Mouse (Mus musculus) stomach, postnatal 0 days (tissue): Measurements from ENCODE around the gene Armt1. TPM values are rescaled to one million over a fixed set of nuclear protein-coding genes. Genes with fewer than 3 reads are reported as not detected.

Source experiments
- ATAC-seq: fragments of 200-750 bp; cut with Nextera tagmentation; 2 replicates; pipeline ENCODE4 v1.8.0; 2017; ENCODE audit not compliant: low FRiP score, low TSS enrichment
- DNase-seq: peaks from one replicate; pipeline ENCODE4 v3.0.0-alpha.2; 2016; ENCODE audit warnings: low spot score
- H3K27ac ChIP-seq: fragments of 300-500 bp; sonication (generic); replicated peaks from 2 replicates; pipeline ENCODE4 v1.5.1; 2014; ENCODE audit warnings: mild to moderate bottlenecking, control low read depth
- H3K27me3 ChIP-seq: fragments of 300-500 bp; sonication (generic); 2 replicates; pipeline ENCODE4 v1.6.1; 2014; ENCODE audit warnings: low read length; ENCODE audit not compliant: control insufficient read depth, insufficient read depth
- H3K36me3 ChIP-seq: fragments of 300-500 bp; sonication (generic); 2 replicates; pipeline ENCODE4 v1.6.1; 2014; ENCODE audit warnings: low read length, mixed read lengths; ENCODE audit not compliant: control insufficient read depth, insufficient read depth
- H3K4me1 ChIP-seq: fragments of 300-500 bp; sonication (generic); replicated peaks from 2 replicates; pipeline ENCODE4 v1.6.1; 2014; ENCODE audit warnings: antibody characterized with exemption; ENCODE audit not compliant: control insufficient read depth, insufficient read depth
- H3K4me2 ChIP-seq: fragments of 300-500 bp; sonication (generic); replicated peaks from 2 replicates; pipeline ENCODE4 v1.6.1; 2014; ENCODE audit warnings: low read depth, mild to moderate bottlenecking, control low read depth, moderate library complexity
- H3K4me3 ChIP-seq: fragments of 300-500 bp; sonication (generic); 2 replicates; pipeline ENCODE4 v1.5.1; 2014; ENCODE audit warnings: low read depth, low read length, control low read depth
- H3K9ac ChIP-seq: fragments of 300-500 bp; sonication (generic); 2 replicates; pipeline ENCODE4 v1.6.1; 2014; ENCODE audit warnings: mild to moderate bottlenecking, low read length, control low read depth, mixed read lengths
- H3K9me3 ChIP-seq: fragments of 300-500 bp; sonication (generic); 2 replicates; pipeline ENCODE4 v1.6.1; 2016; ENCODE audit warnings: low read length; ENCODE audit not compliant: control insufficient read depth
- CTCF ChIP-seq: IDR thresholded peaks from 2 replicates; pipeline ENCODE4 v1.5.1; 2016; ENCODE audit warnings: antibody characterized with exemption, low read depth, mild to moderate bottlenecking, moderate library complexity
- EP300 ChIP-seq: optimal IDR thresholded peaks from 2 replicates; pipeline ENCODE3; 2016; ENCODE audit warnings: antibody characterized with exemption
- WGBS: fragments of 180-500 bp; shearing (Covaris S2); extraction: QIAGEN DNeasy Blood & Tissue Kit; methylation state at CpG from one replicate; pipeline ENCODE4 v1.1.7; 2014; 5-methylcytosine and 5-hydroxymethylcytosine counted together
- polyA plus RNA-seq: library from polyadenylated mRNA; unstranded; fragments of >200 nt; fragmentation: Nextera tagmentation; extraction: Ambion mirVana; gene quantifications from 2 replicates; pipeline ENCODE4 v1.2.1, GENCODE M21; 2015

The Armt1 gene
- polyA plus RNA-seq, 1 experiment from 2014 or later: 7.5 TPM

DNA sequence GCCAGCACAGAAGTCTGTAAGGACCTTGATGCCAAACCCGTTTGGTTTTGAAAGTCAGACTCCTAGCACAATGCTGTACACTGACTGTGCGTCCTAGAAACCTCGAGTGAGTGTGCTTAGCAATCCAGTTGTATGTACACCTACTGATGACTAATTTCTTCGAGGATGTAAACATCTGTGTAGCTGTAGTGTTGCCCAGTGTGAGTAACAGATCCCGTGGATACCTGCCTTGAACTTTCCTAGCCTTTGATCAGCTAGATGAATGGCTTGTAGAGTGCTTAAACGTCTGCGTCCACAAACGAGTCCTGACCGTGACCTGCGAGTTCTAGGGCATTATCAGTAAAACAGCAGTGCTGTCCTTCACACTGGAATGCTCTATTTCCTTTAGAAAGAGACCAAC, 43.2 kb upstream of the Armt1 start:
- peak overlapping the region; percentile 99 for H3K9ac ChIP-seq
- H3K4me3 ChIP-seq: peak overlapping the region; percentile 97
- no peaks in the 10 kb centered on the region for H3K27me3 ChIP-seq
- H3K27ac ChIP-seq: peak overlapping the region; percentile 100
- no peaks in the 10 kb centered on the region for H3K9me3 ChIP-seq
- TF ChIP-seq CTCF (no peak), EP300 (no peak)
- no peak for DNase-seq
- H3K36me3 ChIP-seq: no peaks in the 10 kb centered on the region
- peaks cover 11% of the 10 kb centered on the region for H3K4me1 ChIP-seq
- peak; percentile 19; the same call in 1 of the 2 replicates for ATAC-seq
- WGBS: 7% methylated on average over 10 of the region's 10 CpGs
- H3K4me2 ChIP-seq: peak overlapping the region; percentile 88

DNA sequence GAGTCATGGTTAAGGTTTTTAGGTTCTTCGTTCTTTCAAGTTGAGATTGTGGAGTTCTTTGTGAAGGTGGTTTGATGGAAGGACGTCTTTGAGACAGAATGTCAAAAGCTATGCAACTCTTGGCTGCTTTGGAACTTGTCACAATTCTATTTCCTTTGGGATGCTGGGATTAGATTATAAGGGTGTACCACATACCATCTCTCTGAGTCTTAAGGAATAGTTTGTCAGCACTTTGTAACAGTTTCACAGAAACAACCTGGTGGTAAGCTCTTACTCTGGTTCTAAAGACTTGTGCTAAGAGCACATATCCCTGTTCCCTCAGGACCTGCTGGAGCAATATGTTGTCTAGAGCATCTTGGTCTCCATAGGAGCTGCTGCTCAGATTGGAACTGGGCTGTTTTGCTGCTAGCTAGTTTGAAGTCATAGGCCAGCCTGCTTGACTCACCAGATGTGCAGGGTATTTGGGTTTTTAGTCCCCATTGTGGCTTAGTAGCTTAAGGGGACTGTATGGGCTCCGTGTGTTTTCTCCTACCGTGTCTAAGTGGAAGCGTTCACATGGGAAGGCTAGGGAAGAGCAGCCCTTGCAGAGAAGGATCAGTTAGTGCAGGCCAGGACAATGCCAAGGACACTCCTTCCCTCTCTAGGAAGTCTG, 42.7 kb upstream of the Armt1 start:
- WGBS: 41% methylated on average over 5 of the region's 5 CpGs
- Histone ChIP-seq H3K9ac (peak overlapping the region; percentile 13; the same call in 1 of the 2 replicates), H3K27ac (peak overlapping the region; percentile 25; the same call in 1 of the 2 replicates), H3K4me2 (peak overlapping the region; percentile 88), H3K36me3 (no peaks in the 10 kb centered on the region), H3K4me3 (peak overlapping the region; percentile 97; the same call in 1 of the 2 replicates), H3K4me1 (peaks cover 11% of the 10 kb centered on the region), H3K9me3 (no peaks in the 10 kb centered on the region), H3K27me3 (no peaks in the 10 kb centered on the region)
- DNase-seq (no peak), ATAC-seq (no peak)
- TF ChIP-seq EP300: no peak
- TF ChIP-seq CTCF: no peak

DNA sequence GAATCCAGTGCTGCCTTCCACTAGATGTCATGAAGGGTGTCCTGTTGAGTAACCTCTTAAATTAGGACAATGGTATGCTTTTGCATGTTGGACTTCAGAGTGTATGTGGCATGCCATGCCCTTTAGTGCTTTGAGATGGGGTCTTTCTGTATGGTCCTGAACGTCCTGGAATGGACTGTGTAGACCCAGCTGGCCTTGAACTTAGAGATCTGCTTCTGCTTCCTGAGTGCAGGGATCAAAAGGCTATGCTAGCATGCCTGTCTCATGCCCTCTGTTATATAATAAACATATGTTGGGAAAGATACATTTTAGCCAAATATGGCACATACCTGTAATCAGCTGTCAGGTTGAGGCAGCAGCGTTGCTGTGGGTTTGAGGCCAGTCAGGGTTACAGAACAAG, 41.7 kb upstream of the Armt1 start:
- TF ChIP-seq CTCF: no peak
- TF ChIP-seq EP300: no peak
- peaks cover 11% of the 10 kb centered on the region for H3K4me1 ChIP-seq
- no peaks in the 10 kb centered on the region for H3K9me3 ChIP-seq
- no peaks in the 10 kb centered on the region for H3K27me3 ChIP-seq
- DNase-seq (no peak), ATAC-seq (no peak)
- H3K4me2 ChIP-seq: no peak overlapping the region
- no peak overlapping the region for H3K4me3 ChIP-seq
- WGBS: 42% methylated on average over 2 of the region's 2 CpGs
- H3K9ac ChIP-seq: no peak overlapping the region
- H3K27ac ChIP-seq: no peak overlapping the region
- H3K36me3 ChIP-seq: no peaks in the 10 kb centered on the region

DNA sequence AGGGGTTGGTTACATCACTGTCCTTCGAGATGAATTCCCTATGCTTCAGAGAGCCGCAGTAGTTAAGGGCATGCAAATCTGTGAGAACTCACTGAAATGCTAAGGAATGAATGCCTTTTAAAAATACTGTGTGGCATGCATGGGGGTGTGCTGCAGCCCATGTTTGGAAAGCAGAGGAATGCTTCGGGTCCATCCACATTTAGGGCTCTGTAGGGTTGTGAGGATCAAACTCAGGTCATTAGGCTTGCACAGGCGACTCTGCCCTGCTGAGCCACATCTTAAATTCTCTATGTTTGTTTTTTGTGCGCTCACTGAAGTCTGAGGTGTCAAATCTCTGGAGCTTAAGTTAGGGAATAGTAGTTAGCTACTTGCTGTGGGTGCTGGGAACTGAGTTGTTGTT, 41.2 kb upstream of the Armt1 start:
- H3K27me3 ChIP-seq: no peaks in the 10 kb centered on the region
- H3K27ac ChIP-seq: no peak overlapping the region
- no peak overlapping the region for H3K4me3 ChIP-seq
- DNase-seq (no peak), ATAC-seq (no peak)
- H3K9ac ChIP-seq: no peak overlapping the region
- no peaks in the 10 kb centered on the region for H3K9me3 ChIP-seq
- TF ChIP-seq CTCF (no peak), EP300 (no peak)
- H3K4me2 ChIP-seq: 0 out of 2 replicates have a peak overlapping the region, but pooled peaks have one; percentile 3
- H3K4me1 ChIP-seq: peaks cover 11% of the 10 kb centered on the region
- WGBS: 43% methylated on average over 5 of the region's 5 CpGs
- H3K36me3 ChIP-seq: no peaks in the 10 kb centered on the region

DNA sequence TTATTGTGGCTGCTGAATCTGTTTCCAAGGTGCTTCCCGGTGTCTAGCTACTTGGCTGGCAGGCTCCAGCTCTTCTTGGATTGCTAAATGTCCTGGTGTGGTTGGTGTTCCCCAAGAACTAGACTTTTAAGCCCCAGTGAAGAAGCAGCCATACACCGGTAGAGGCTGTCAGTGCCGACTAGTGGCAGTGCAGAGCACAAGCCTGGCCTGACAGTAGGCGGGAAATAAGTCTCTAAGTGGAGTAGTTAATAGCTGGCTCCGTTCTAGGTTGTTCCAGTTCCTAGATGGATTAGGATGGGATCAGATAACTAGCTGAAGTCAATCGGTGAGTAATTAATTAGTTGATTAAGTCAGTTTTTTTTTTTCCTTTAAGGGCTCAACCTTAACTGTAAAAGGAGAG, 40.4 kb upstream of the Armt1 start:
- no peaks in the 10 kb centered on the region for H3K27me3 ChIP-seq
- 26% methylated on average over 6 of the region's 6 CpGs for WGBS
- H3K4me3 ChIP-seq: no peak overlapping the region
- H3K4me1 ChIP-seq: peaks cover 11% of the 10 kb centered on the region
- DNase-seq (no peak), ATAC-seq (no peak)
- peak; percentile 76 for TF ChIP-seq CTCF
- TF ChIP-seq EP300: no peak
- H3K4me2 ChIP-seq: no peak overlapping the region
- H3K36me3 ChIP-seq: no peaks in the 10 kb centered on the region
- no peak overlapping the region for H3K9ac ChIP-seq
- H3K9me3 ChIP-seq: no peaks in the 10 kb centered on the region
- H3K27ac ChIP-seq: no peak overlapping the region

DNA sequence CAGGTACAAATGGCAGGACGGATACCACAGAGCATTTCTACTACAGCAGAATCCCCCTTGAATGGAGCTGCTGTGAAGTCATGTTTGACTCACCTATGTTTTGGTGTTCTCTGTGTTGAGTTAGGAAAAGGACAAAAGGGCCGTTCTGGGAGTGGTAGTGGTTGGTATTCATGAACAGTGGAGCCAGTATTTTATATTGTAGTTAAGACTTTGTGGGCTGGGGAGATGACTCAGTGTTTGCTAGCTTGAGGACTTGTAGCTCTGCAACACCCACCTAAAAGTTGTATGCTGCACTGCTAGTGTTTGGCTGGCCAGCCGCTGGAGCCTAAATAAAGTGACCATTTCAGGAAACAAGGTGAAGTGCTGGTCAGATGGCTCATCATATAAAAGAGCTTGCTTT, 36.9 kb upstream of the Armt1 start:
- ATAC-seq (peak; percentile 64), DNase-seq (no peak)
- Histone ChIP-seq H3K4me2 (no peak overlapping the region), H3K27ac (0 out of 2 replicates have a peak overlapping the region, but pooled peaks have one; percentile 24), H3K36me3 (no peaks in the 10 kb centered on the region), H3K9me3 (no peaks in the 10 kb centered on the region), H3K4me3 (no peak overlapping the region), H3K9ac (no peak overlapping the region), H3K27me3 (no peaks in the 10 kb centered on the region), H3K4me1 (peaks cover 6% of the 10 kb centered on the region)
- 59% methylated on average over 3 of the region's 3 CpGs for WGBS
- TF ChIP-seq CTCF (no peak), EP300 (no peak)
